Mouse (Mus musculus): ENCODE data around the gene Mpl. TPM values are rescaled to one million over a fixed set of nuclear protein-coding genes. Genes with fewer than 3 reads are reported as not detected.

Mpl gene
- 0.13 TPM in 1 of 2 replicates, not detected in the other for polyA plus RNA-seq (2014; fragmentation: Nextera tagmentation; extraction: Ambion mirVana)

DNA sequence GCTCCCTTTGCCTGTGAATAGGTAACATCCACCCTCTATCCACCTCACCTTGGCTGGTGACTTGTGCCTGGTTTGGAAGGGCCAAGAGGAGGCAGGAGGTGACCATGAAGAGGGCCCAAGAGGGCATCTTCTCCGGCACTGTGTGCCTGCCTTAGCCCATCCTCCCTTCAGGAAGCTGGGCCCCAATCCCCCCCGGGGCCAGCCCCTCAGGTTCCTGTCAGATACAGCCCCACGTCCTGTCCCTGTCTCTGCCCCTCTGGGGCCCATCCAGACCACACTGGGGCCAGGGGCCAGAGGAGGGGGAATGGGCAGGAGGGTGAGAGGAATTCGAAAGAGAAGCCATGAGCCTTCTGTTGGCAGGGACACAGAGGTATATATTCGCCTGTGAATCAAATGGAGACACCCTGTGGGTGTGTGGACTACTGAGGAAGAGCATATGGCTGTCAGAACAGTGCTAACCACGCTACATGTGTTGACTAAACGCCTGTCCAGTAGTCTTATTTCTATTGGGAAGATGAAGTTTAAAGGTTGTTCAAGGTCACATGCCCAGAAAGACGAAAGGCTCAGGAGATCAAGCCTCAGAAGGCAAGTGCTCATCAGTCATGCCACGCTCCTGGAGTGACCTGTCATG is at the start of gene Mpl:
Mpl (minus strand) TSS at position 169 of the 631 bp plus-strand sequence.
- no peak within 1 kb of the TSS for H3K4me2 ChIP-seq (ENCODE audit: low read length)
- no peak within 1 kb of the TSS for H3K27ac ChIP-seq (replicated peaks; ENCODE audit: low read depth, low read length)
- ATAC-seq (ENCODE audit: low FRiP score, low TSS enrichment) (no peak), DNase-seq (no peak)
- H3K9me3 ChIP-seq (ENCODE audit: control insufficient read depth, low read length): no peaks in the 10 kb centered on the region
- H3K27me3 ChIP-seq (ENCODE audit: control insufficient read depth, insufficient read depth, low read length): no peaks in the 10 kb centered on the region
- no peak within 1 kb of the TSS for H3K4me3 ChIP-seq (replicated peaks; ENCODE audit: low read depth, low read length)
- 74% methylated on average over 9 of the region's 9 CpGs for WGBS
- H3K36me3 ChIP-seq (ENCODE audit: control insufficient read depth, insufficient read depth, low read length): no peaks in the 10 kb centered on the region
- H3K9ac ChIP-seq (replicated peaks; ENCODE audit: low read length): no peak within 1 kb of the TSS
- no peaks in the 10 kb centered on the region for H3K4me1 ChIP-seq (ENCODE audit: control insufficient read depth, insufficient read depth, low read length)

DNA sequence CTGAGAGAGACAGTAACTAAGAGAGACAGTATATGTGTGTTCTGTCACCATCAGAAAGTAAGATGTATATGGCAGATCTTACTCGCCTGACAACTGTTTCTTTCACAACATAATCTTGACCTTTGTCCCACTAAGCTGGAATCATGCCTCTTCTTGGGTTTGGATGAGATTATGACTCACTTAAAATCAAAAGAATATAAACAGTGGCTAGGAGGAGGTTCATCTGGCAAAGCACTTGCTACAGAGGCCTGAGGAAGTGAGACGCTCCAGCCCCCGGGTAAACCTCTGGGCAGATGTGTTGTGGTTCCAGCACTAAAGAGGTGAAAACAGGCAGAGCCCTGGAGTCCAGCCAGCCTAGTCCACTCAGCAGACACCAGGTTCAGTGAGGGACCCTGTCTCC is 48.2 kb upstream of the Mpl start:
- Histone ChIP-seq H3K27me3 (ENCODE audit: control insufficient read depth, insufficient read depth, low read length) (no peaks in the 10 kb centered on the region), H3K9me3 (ENCODE audit: control insufficient read depth, low read length) (no peaks in the 10 kb centered on the region), H3K4me1 (ENCODE audit: control insufficient read depth, insufficient read depth, low read length) (no peaks in the 10 kb centered on the region), H3K27ac (replicated peaks; ENCODE audit: low read depth, low read length) (no peak overlapping the region), H3K4me2 (ENCODE audit: low read length) (no peak overlapping the region), H3K9ac (replicated peaks; ENCODE audit: low read length) (no peak overlapping the region), H3K36me3 (ENCODE audit: control insufficient read depth, insufficient read depth, low read length) (no peaks in the 10 kb centered on the region), H3K4me3 (replicated peaks; ENCODE audit: low read depth, low read length) (no peak overlapping the region)
- ATAC-seq (ENCODE audit: low FRiP score, low TSS enrichment) (no peak), DNase-seq (no peak)
- WGBS: 61% methylated on average over 3 of the region's 3 CpGs

DNA sequence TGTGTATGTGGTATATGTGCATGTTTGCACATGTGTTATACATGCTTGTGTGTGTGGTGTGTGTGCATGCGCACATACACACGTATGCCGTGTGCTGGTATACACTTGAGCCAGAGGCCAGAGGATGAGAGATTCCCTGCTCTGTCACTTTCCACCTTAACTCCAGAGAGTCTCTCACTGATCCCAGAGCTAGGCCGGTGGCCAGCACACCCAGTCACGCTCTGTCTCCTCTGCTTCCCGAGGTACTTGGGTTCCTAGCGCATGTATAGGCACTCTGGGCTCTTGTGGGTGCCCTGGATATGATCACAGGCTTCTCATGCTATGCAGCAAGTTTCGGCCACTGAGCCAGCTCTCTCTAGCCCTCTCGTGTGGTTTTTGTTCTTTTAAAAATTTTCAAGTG is 43.5 kb upstream of the Mpl start:
- Histone ChIP-seq H3K9me3 (ENCODE audit: control insufficient read depth, low read length) (no peaks in the 10 kb centered on the region), H3K4me3 (replicated peaks; ENCODE audit: low read depth, low read length) (no peak overlapping the region), H3K27me3 (ENCODE audit: control insufficient read depth, insufficient read depth, low read length) (no peaks in the 10 kb centered on the region), H3K4me2 (ENCODE audit: low read length) (no peak overlapping the region), H3K9ac (replicated peaks; ENCODE audit: low read length) (no peak overlapping the region), H3K4me1 (ENCODE audit: control insufficient read depth, insufficient read depth, low read length) (no peaks in the 10 kb centered on the region), H3K27ac (replicated peaks; ENCODE audit: low read depth, low read length) (no peak overlapping the region), H3K36me3 (ENCODE audit: control insufficient read depth, insufficient read depth, low read length) (no peaks in the 10 kb centered on the region)
- DNase-seq: no peak
- no peak for ATAC-seq (ENCODE audit: low FRiP score, low TSS enrichment)
- WGBS: 60% methylated on average over 9 of the region's 9 CpGs

GRCm38 (mm10) chr4:118500171-118500724 is 42.9 kb upstream of the Mpl start:
- no peaks in the 10 kb centered on the region for H3K9me3 ChIP-seq (ENCODE audit: control insufficient read depth, low read length)
- 51% methylated on average over 6 of the region's 6 CpGs for WGBS

DNA sequence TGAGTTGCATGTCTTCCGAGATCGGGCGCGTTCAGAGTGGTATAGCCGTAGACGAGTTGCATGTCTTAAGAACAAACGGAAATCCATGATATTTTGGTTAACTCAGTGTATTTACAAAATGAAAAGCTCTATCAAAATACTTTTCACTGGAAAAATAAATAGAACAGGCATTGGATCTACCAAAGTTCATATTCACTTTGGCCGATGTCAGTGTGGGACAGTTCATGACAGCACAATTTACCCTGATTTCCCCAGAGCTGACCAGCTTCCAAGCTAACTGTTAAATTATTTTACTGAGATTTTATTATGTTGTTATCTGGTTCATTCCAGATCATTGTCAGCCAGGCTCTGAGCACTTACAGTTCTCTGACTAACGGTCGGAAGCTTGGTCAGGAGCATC is 33.1 kb upstream of the Mpl start:
- Histone ChIP-seq H3K4me3 (replicated peaks; ENCODE audit: low read depth, low read length) (no peak overlapping the region), H3K27ac (replicated peaks; ENCODE audit: low read depth, low read length) (no peak overlapping the region), H3K9ac (replicated peaks; ENCODE audit: low read length) (no peak overlapping the region), H3K4me2 (ENCODE audit: low read length) (no peak overlapping the region), H3K4me1 (ENCODE audit: control insufficient read depth, insufficient read depth, low read length) (no peaks in the 10 kb centered on the region), H3K27me3 (ENCODE audit: control insufficient read depth, insufficient read depth, low read length) (no peaks in the 10 kb centered on the region), H3K36me3 (ENCODE audit: control insufficient read depth, insufficient read depth, low read length) (no peaks in the 10 kb centered on the region), H3K9me3 (ENCODE audit: control insufficient read depth, low read length) (no peaks in the 10 kb centered on the region)
- 94% methylated on average over 10 of the region's 10 CpGs for WGBS
- ATAC-seq (ENCODE audit: low FRiP score, low TSS enrichment) (no peak), DNase-seq (no peak)

More at GRCm38 (mm10) chr4:118500171-118500724, 42.9 kb upstream of the Mpl start:
- H3K4me1 ChIP-seq (ENCODE audit: control insufficient read depth, insufficient read depth, low read length): no peaks in the 10 kb centered on the region
- no peaks in the 10 kb centered on the region for H3K27me3 ChIP-seq (ENCODE audit: control insufficient read depth, insufficient read depth, low read length)
- ATAC-seq (ENCODE audit: low FRiP score, low TSS enrichment) (no peak), DNase-seq (no peak)
- no peak overlapping the region for H3K27ac ChIP-seq (replicated peaks; ENCODE audit: low read depth, low read length)
- H3K4me2 ChIP-seq (ENCODE audit: low read length): no peak overlapping the region
- H3K36me3 ChIP-seq (ENCODE audit: control insufficient read depth, insufficient read depth, low read length): no peaks in the 10 kb centered on the region
- no peak overlapping the region for H3K9ac ChIP-seq (replicated peaks; ENCODE audit: low read length)
- no peak overlapping the region for H3K4me3 ChIP-seq (replicated peaks; ENCODE audit: low read depth, low read length)

- H3K9me3 ChIP-seq (ENCODE audit: control insufficient read depth, low read length): no peaks in the 10 kb centered on the region
- WGBS: 84% methylated on average over 8 of the region's 8 CpGs
- H3K27me3 ChIP-seq (ENCODE audit: control insufficient read depth, insufficient read depth, low read length): no peaks in the 10 kb centered on the region
- ATAC-seq (ENCODE audit: low FRiP score, low TSS enrichment) (no peak), DNase-seq (no peak)
- H3K4me1 ChIP-seq (ENCODE audit: control insufficient read depth, insufficient read depth, low read length): no peaks in the 10 kb centered on the region
- H3K9ac ChIP-seq (replicated peaks; ENCODE audit: low read length): no peak within 1 kb of the TSS
- no peaks in the 10 kb centered on the region for H3K36me3 ChIP-seq (ENCODE audit: control insufficient read depth, insufficient read depth, low read length)
- H3K27ac ChIP-seq (replicated peaks; ENCODE audit: low read depth, low read length): no peak within 1 kb of the TSS
- H3K4me2 ChIP-seq (ENCODE audit: low read length): no peak within 1 kb of the TSS
- no peak within 1 kb of the TSS for H3K4me3 ChIP-seq (replicated peaks; ENCODE audit: low read depth, low read length)
Measured at GRCm38 (mm10) chr4:118489717-118490132, 32.4 kb upstream of the Mpl start, which contains the start of gene Tie1. Gene Tie1, minus strand, starts transcription at chr4:118490061.

- Histone ChIP-seq H3K36me3 (ENCODE audit: control insufficient read depth, insufficient read depth, low read length) (no peaks in the 10 kb centered on the region), H3K27ac (replicated peaks; ENCODE audit: low read depth, low read length) (no peak overlapping the region), H3K4me2 (ENCODE audit: low read length) (no peak overlapping the region), H3K9ac (replicated peaks; ENCODE audit: low read length) (no peak overlapping the region), H3K4me3 (replicated peaks; ENCODE audit: low read depth, low read length) (no peak overlapping the region), H3K9me3 (ENCODE audit: control insufficient read depth, low read length) (no peaks in the 10 kb centered on the region), H3K27me3 (ENCODE audit: control insufficient read depth, insufficient read depth, low read length) (no peaks in the 10 kb centered on the region), H3K4me1 (ENCODE audit: control insufficient read depth, insufficient read depth, low read length) (no peaks in the 10 kb centered on the region)
- 43% methylated on average over 15 of the region's 15 CpGs for WGBS
- no peak for DNase-seq
- ATAC-seq (ENCODE audit: low FRiP score, low TSS enrichment): no peak
Measured at GRCm38 (mm10) chr4:118476773-118477530, 19.6 kb upstream of the Mpl start.

GRCm38 (mm10) chr4:118472687-118473086 is 15.4 kb upstream of the Mpl start:
- DNase-seq: no peak
- H3K9me3 ChIP-seq (ENCODE audit: control insufficient read depth, low read length): peaks cover 6% of the 10 kb centered on the region; the same call in 1 of the 2 replicates
- no peaks in the 10 kb centered on the region for H3K36me3 ChIP-seq (ENCODE audit: control insufficient read depth, insufficient read depth, low read length)
- no peak overlapping the region for H3K27ac ChIP-seq (replicated peaks; ENCODE audit: low read depth, low read length)
- ATAC-seq (ENCODE audit: low FRiP score, low TSS enrichment): no peak
- no peaks in the 10 kb centered on the region for H3K4me1 ChIP-seq (ENCODE audit: control insufficient read depth, insufficient read depth, low read length)
- no peak overlapping the region for H3K9ac ChIP-seq (replicated peaks; ENCODE audit: low read length)
- 90% methylated on average over 11 of the region's 11 CpGs for WGBS
- H3K4me3 ChIP-seq (replicated peaks; ENCODE audit: low read depth, low read length): no peak overlapping the region
- H3K4me2 ChIP-seq (ENCODE audit: low read length): no peak overlapping the region
- no peaks in the 10 kb centered on the region for H3K27me3 ChIP-seq (ENCODE audit: control insufficient read depth, insufficient read depth, low read length)

All from midbrain, embryonic 14.5 days (tissue).